Mouse (Mus musculus) G1E (cell line): ENCODE data around the gene Ddx6.

ENCODE experiments used
- CTCF ChIP-seq: IDR thresholded peaks from 2 replicates; pipeline ENCODE4 v1.5.1; 2012; ENCODE audit warnings: low read depth, low read length, inconsistent platforms, mixed read lengths
- GATA1 ChIP-seq: IDR thresholded peaks from 2 replicates; pipeline ENCODE4 v1.6.1; 2012; ENCODE audit warnings: borderline replicate concordance, low read length, inconsistent platforms, mixed read lengths
- TAL1 ChIP-seq: conservative IDR thresholded peaks from 2 replicates; pipeline ENCODE4 v1.6.1; 2012; ENCODE audit warnings: low read depth, low read length, inconsistent platforms, mixed read lengths

- TF ChIP-seq CTCF: no peak
- no peak for TF ChIP-seq TAL1
- no peak for TF ChIP-seq GATA1
These were observed 2.6 kb downstream of the Ddx6 start for GRCm38 (mm10) chr9:44607306-44607705.
